Mouse (Mus musculus) bone marrow macrophage, adult 2 months (primary cell): ENCODE measurements around the gene Vmn1r235.

Experiments
- CTCF ChIP-seq: IDR thresholded peaks from 2 replicates; pipeline ENCODE4 v1.5.1; 2012; ENCODE audit warnings: low read depth, mild to moderate bottlenecking, low read length, moderate library complexity
- POLR2A ChIP-seq: IDR thresholded peaks from 2 replicates; pipeline ENCODE4 v1.6.1; 2012; ENCODE audit warnings: mild to moderate bottlenecking, low read depth, low read length, borderline replicate concordance

GRCm38 (mm10) chr17:21231654-21232053 lies 24.6 kb upstream of the Vmn1r235 start:
- no peak for TF ChIP-seq CTCF
- TF ChIP-seq POLR2A: no peak
